17 mouse cellular contexts compared by ENCODE assay signal in the genomic region with DNA sequence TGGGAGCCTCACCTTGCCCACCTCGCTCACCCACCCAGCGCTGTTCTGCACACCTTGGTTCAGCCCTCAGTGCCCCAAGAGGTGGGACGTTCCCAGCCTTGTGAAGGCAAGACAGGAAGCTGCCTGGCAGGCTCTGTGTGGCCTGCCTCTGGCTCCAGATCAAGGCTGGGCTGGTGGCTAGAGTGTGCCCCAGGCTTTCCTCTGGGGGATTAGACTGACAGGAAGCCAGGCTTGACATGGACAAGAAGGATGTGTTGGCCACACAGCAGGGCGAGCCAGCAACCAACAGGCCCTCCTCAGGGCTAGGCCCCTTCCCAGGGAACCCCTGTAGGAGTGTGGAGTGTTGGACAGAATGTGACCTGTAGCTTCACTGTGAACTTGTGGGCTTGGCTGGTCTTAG. TPM values are rescaled to one million over a fixed set of nuclear protein-coding genes. Genes with fewer than 3 reads are reported as not detected.
DNase-seq lines count a peak whose midpoint lies in the region; ATAC-seq and TF ChIP-seq lines count a peak whose summit lies in the region.
"Had no signal": no experiment of that assay in that cellular context is flagged by ENCODE, and none has a peak within 500 bp of the region (broad histone marks: within the 10 kb centered on the region; RNA-seq: fewer than 3 reads in every experiment).

No protein-coding gene starts in this region.

- TF ChIP-seq EP300 in liver, postnatal 0 days (IDR thresholded peaks at IDR 0.05; ENCODE audit: low read depth), result no peak

- H3K27ac ChIP-seq in gastrocnemius, adult 2 months, result peak overlapping the region; percentile 65
- no peak overlapping the region for H3K27ac ChIP-seq in kidney, embryonic 16.5 days (ENCODE audit: low read length)
- peak overlapping the region; percentile 33 for H3K27ac ChIP-seq in testis, adult 2 months (ENCODE audit: control insufficient read depth, insufficient read depth, low read depth, low read length)
- H3K27ac ChIP-seq in liver, postnatal 0 days (ENCODE audit: low read depth), result no peak overlapping the region
- H3K27ac ChIP-seq: embryonic facial prominence, embryonic 13.5 days; left cerebral cortex, adult 2 months; limb, embryonic 13.5 days had no signal

- H3K4me2 ChIP-seq in kidney, embryonic 16.5 days (replicated peaks; ENCODE audit: low read depth, low read length), result no peak overlapping the region
- H3K4me2 ChIP-seq in liver, postnatal 0 days (ENCODE audit: low read depth, low read length), result no peak overlapping the region
- H3K4me2 ChIP-seq: embryonic facial prominence, embryonic 13.5 days; heart, embryonic 12.5 days; limb, embryonic 13.5 days had no signal

- WGBS in kidney, embryonic 16.5 days, result 83% methylated on average over 4 of the region's 4 CpGs
- 56% methylated on average over 4 of the region's 4 CpGs for WGBS in liver, postnatal 0 days (ENCODE audit: insufficient replicate concordance)

- peak; percentile 40 for DNase-seq in gastrocnemius, adult 2 months
- no peak for DNase-seq in gastrocnemius, adult 18-20 months (ENCODE audit: low spot score)
- DNase-seq in kidney, adult 9 months, result no peak
- no peak for DNase-seq in testis, postnatal 14 days (ENCODE audit: low spot score)
- peak; percentile 22 for DNase-seq in liver, postnatal 0 days
- DNase-seq in layer of hippocampus, adult 11-12 months (ENCODE audit: low spot score), result no peak
- DNase-seq: right cerebral cortex, postnatal 25 days had no signal

- no peak overlapping the region; the same call in 1 of the 2 replicates for H3K4me3 ChIP-seq in gastrocnemius, adult 2 months
- no peak overlapping the region for H3K4me3 ChIP-seq in kidney, embryonic 16.5 days (ENCODE audit: low read length)
- H3K4me3 ChIP-seq in testis, adult 2 months (ENCODE audit: control insufficient read depth, low read depth, low read length), result no peak overlapping the region
- no peak overlapping the region for H3K4me3 ChIP-seq in liver, postnatal 0 days (ENCODE audit: low read depth, low read length)
- H3K4me3 ChIP-seq: embryonic facial prominence, embryonic 13.5 days; heart, embryonic 12.5 days; left cerebral cortex, adult 2 months; limb, embryonic 13.5 days had no signal

- H3K4me1 ChIP-seq in kidney, embryonic 16.5 days (ENCODE audit: insufficient read depth, low read length), result peaks cover 6% of the 10 kb centered on the region; the same call in 1 of the 2 replicates
- H3K4me1 ChIP-seq in testis, adult 2 months (ENCODE audit: control insufficient read depth, insufficient read depth, low read length), result peaks cover 7% of the 10 kb centered on the region
- H3K4me1 ChIP-seq in liver, postnatal 0 days (ENCODE audit: insufficient read depth), result peaks cover 3% of the 10 kb centered on the region; the same call in 1 of the 2 replicates
- H3K4me1 ChIP-seq: embryonic facial prominence, embryonic 13.5 days; limb, embryonic 13.5 days had no signal

- no peaks in the 10 kb centered on the region for H3K27me3 ChIP-seq in kidney, embryonic 16.5 days (ENCODE audit: insufficient read depth, low read length)
- H3K27me3 ChIP-seq in testis, adult 2 months (ENCODE audit: control insufficient read depth, insufficient read depth, low read length), result no peaks in the 10 kb centered on the region
- H3K27me3 ChIP-seq in liver, postnatal 0 days (ENCODE audit: insufficient read depth, low read length), result no peaks in the 10 kb centered on the region
- H3K27me3 ChIP-seq: embryonic facial prominence, embryonic 13.5 days; limb, embryonic 13.5 days had no signal

- ATAC-seq in kidney, embryonic 16.5 days (ENCODE audit: low FRiP score, low TSS enrichment), result 0 out of 2 replicates have a peak, but pooled peaks have one; percentile 8
- ATAC-seq in liver, postnatal 0 days, result no peak

- intact Hi-C loops in gastrocnemius, adult 2 months (cut with DNase I), result loop anchor here (1.0 to 2.0 kb wide), 2 partner anchors 24 to 174 kb away; no protein-coding TSS in a partner anchor

- peaks cover 27% of the 10 kb centered on the region for H3K36me3 ChIP-seq in kidney, embryonic 16.5 days (ENCODE audit: insufficient read depth, low read length)
- H3K36me3 ChIP-seq in testis, adult 2 months (ENCODE audit: control insufficient read depth, insufficient read depth, low read length), result no peaks in the 10 kb centered on the region
- H3K36me3 ChIP-seq in liver, postnatal 0 days (replicated peaks; ENCODE audit: insufficient read depth, low read length), result peaks cover 20% of the 10 kb centered on the region

- no peaks in the 10 kb centered on the region for H3K9me3 ChIP-seq in kidney, embryonic 16.5 days (ENCODE audit: low read length)
- H3K9me3 ChIP-seq in liver, postnatal 0 days (ENCODE audit: low read length), result no peaks in the 10 kb centered on the region
- H3K9me3 ChIP-seq: embryonic facial prominence, embryonic 13.5 days; heart, embryonic 12.5 days; limb, embryonic 13.5 days had no signal

- TF ChIP-seq POLR2A in testis, adult 2 months (IDR thresholded peaks at IDR 0.05; ENCODE audit: control insufficient read depth, low read depth, low read length), result no peak

- no peak overlapping the region for H3K9ac ChIP-seq in kidney, embryonic 16.5 days (replicated peaks; ENCODE audit: low read length)
- H3K9ac ChIP-seq in liver, postnatal 0 days (replicated peaks), result no peak overlapping the region
- H3K9ac ChIP-seq: embryonic facial prominence, embryonic 13.5 days; heart, embryonic 12.5 days; limb, embryonic 13.5 days had no signal

- no peak for TF ChIP-seq CTCF in gastrocnemius, adult 2 months (IDR thresholded peaks at IDR 0.05)
- no peak for TF ChIP-seq CTCF in testis, adult 2 months (IDR thresholded peaks at IDR 0.05; ENCODE audit: control insufficient read depth, insufficient read depth, insufficient replicate concordance, low read depth, low read length)
- no peak for TF ChIP-seq CTCF in liver, postnatal 0 days (IDR thresholded peaks at IDR 0.05; ENCODE audit: low read depth)

RNA-seq across cellular contexts. Expression of gene Tnk2, which starts 39.2 kb away (rescaled TPM):
- total RNA-seq in gastrocnemius, adult 2 months (2021), result 10 to 100 TPM; 48.4 to 54.4 TPM
- total RNA-seq in gastrocnemius, adult 18-20 months (2021), result 10 to 100 TPM; 44.9 to 46.5 TPM
- polyA plus RNA-seq in kidney, embryonic 16.5 days (2015; fragmentation: Nextera tagmentation; extraction: Ambion mirVana), result 10.9 and 11.3 TPM in 2 replicates
- 21.4 and 23.4 TPM in 2 replicates for polyA plus RNA-seq in testis, adult 2 months (2012; rRNA removed)
- polyA plus RNA-seq in liver, postnatal 0 days (2015; fragmentation: Nextera tagmentation; extraction: Ambion mirVana), result 2.9 and 3.5 TPM in 2 replicates

RNA-seq across cellular contexts. Expression of gene Muc4, which starts 52.8 kb away (rescaled TPM):
- under 1 TPM in 1 of 2 experiments, not detected in 1; 0.22 TPM for total RNA-seq in gastrocnemius, adult 2 months (2021)
- total RNA-seq in gastrocnemius, adult 18-20 months (2021), result under 1 TPM; 0.02 to 0.41 TPM
- polyA plus RNA-seq in kidney, embryonic 16.5 days (2015; fragmentation: Nextera tagmentation; extraction: Ambion mirVana), result 0.27 and 0.44 TPM in 2 replicates
- polyA plus RNA-seq in testis, adult 2 months (2012; rRNA removed), result 98.8 and 102 TPM in 2 replicates
- 0.49 and 0.64 TPM in 2 replicates for polyA plus RNA-seq in liver, postnatal 0 days (2015; fragmentation: Nextera tagmentation; extraction: Ambion mirVana)
- total RNA-seq: common myeloid progenitor, adult 5-6 weeks; hematopoietic stem cell, adult 5-6 weeks; layer of hippocampus, adult 18-20 months; left cerebral cortex, adult 2 months had no signal
- polyA plus RNA-seq: CD4-positive, CD25-positive, alpha-beta regulatory T cell, adult 4 months; limb, embryonic 13.5 days had no signal

Comparison
In these comparisons a context has a peak if more than half of its experiments do, and no peak if none do; other contexts are left out.
1. DNase-seq: peak in gastrocnemius, adult 2 months (single experiment) and liver, postnatal 0 days (single experiment); none in gastrocnemius, adult 18-20 months (single experiment), kidney, adult 9 months (single experiment), testis, postnatal 14 days (single experiment) and layer of hippocampus, adult 11-12 months (single experiment).
2. H3K27ac ChIP-seq: peak in gastrocnemius, adult 2 months (single experiment) and testis, adult 2 months (single experiment); none in kidney, embryonic 16.5 days (single experiment) and liver, postnatal 0 days (single experiment).
3. RNA of gene Muc4, which starts 52.8 kb away (polyA plus RNA-seq): 98.8 to 102 TPM in testis, adult 2 months; 0.49 to 0.64 TPM in liver, postnatal 0 days and 0.27 to 0.44 TPM in kidney, embryonic 16.5 days; every median in the first group is over 10 times any median in the second.